Mouse (Mus musculus) hindbrain, postnatal 0 days (tissue): Measurements from ENCODE around the gene Lgr6. TPM values are rescaled to one million over a fixed set of nuclear protein-coding genes. Genes with fewer than 3 reads are reported as not detected.

ENCODE experiments used
- ATAC-seq: fragments of 200-750 bp; cut with Nextera tagmentation; 2 replicates; pipeline ENCODE4 v1.8.0; 2017; ENCODE audit warnings: mild to moderate bottlenecking, moderate TSS enrichment, moderate library complexity
- DNase-seq: peaks from one replicate; pipeline ENCODE4 v3.0.0-alpha.2; 2015; ENCODE audit warnings: low spot score
- H3K27ac ChIP-seq: fragments of 300-500 bp; sonication (generic); 2 replicates; pipeline ENCODE4 v1.5.1; 2014; ENCODE audit warnings: mild to moderate bottlenecking
- H3K27me3 ChIP-seq: fragments of 300-500 bp; sonication (generic); 2 replicates; pipeline ENCODE4 v1.6.1; 2014; ENCODE audit warnings: low read length, mixed read lengths; ENCODE audit not compliant: insufficient read depth
- H3K36me3 ChIP-seq: fragments of 300-500 bp; sonication (generic); 2 replicates; pipeline ENCODE4 v1.6.1; 2014; ENCODE audit warnings: low read length, mixed read lengths; ENCODE audit not compliant: insufficient read depth
- H3K4me1 ChIP-seq: fragments of 300-500 bp; sonication (generic); 2 replicates; pipeline ENCODE4 v1.6.1; 2014; ENCODE audit warnings: antibody characterized with exemption, low read length, mixed read lengths; ENCODE audit not compliant: insufficient read depth
- H3K4me2 ChIP-seq: fragments of 300-500 bp; sonication (generic); 2 replicates; pipeline ENCODE4 v1.6.1; 2014; ENCODE audit warnings: low read depth, mild to moderate bottlenecking, low read length, moderate library complexity, mixed read lengths
- H3K4me3 ChIP-seq: fragments of 300-500 bp; sonication (generic); 2 replicates; pipeline ENCODE4 v1.5.1; 2014; ENCODE audit warnings: low read length
- H3K9ac ChIP-seq: fragments of 300-500 bp; sonication (generic); replicated peaks from 2 replicates; pipeline ENCODE4 v1.6.1; 2014; ENCODE audit warnings: mild to moderate bottlenecking, low read length, moderate library complexity, mixed read lengths
- H3K9me3 ChIP-seq: fragments of 300-500 bp; sonication (generic); 2 replicates; pipeline ENCODE4 v1.6.1; 2016; ENCODE audit warnings: low read length, mixed read lengths
- CTCF ChIP-seq: IDR thresholded peaks from 2 replicates; pipeline ENCODE4 v1.5.1; 2016; ENCODE audit warnings: antibody characterized with exemption, control low read depth, low read depth
- WGBS: fragments of 180-500 bp; shearing (Covaris S2); extraction: QIAGEN DNeasy Blood & Tissue Kit; methylation state at CpG from one replicate; pipeline ENCODE4 v1.1.7; 2014; 5-methylcytosine and 5-hydroxymethylcytosine counted together
- polyA plus RNA-seq: library from polyadenylated mRNA; unstranded; fragments of >200 nt; fragmentation: Nextera tagmentation; extraction: Ambion mirVana; gene quantifications from 2 replicates; pipeline ENCODE4 v1.2.1, GENCODE M21; 2015
- total RNA-seq: library from RNA; depleted of rRNA; stranded (reverse); fragments of >200 nt; gene quantifications from 2 replicates; pipeline ENCODE4 v1.2.3, GENCODE M21; 2014

Lgr6 gene
- total and polyA plus RNA-seq, 2 experiments from 2014 or later = 3.1 to 5.0 TPM

DNA sequence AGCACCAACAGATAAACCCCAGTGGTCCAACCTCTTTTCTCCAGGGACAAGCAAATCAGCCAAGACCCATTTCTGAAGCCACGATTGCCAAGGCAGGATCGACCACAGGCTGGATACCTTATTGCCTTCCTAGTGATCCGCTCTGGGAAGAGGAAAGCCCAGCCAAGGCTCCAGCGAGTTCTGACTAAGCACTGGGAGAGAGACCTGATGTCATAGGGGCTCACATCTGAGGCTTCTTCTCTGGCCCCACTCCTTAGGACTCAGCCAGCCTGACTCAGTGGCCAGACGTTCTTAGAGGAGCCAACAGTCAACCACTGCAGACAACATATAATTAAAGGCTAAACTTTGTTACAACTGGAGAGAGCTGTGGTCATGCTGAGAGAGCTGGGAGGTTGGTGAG is 83.1 kb downstream of the Lgr6 start:
- Histone ChIP-seq H3K9me3 (no peaks in the 10 kb centered on the region), H3K4me2 (no peak overlapping the region), H3K9ac (no peak overlapping the region), H3K27ac (no peak overlapping the region), H3K4me3 (no peak overlapping the region), H3K27me3 (no peaks in the 10 kb centered on the region), H3K4me1 (peaks cover 15% of the 10 kb centered on the region), H3K36me3 (no peaks in the 10 kb centered on the region)
- no peak for TF ChIP-seq CTCF
- DNase-seq = no peak
- 82% methylated on average over 5 of the region's 5 CpGs for WGBS
- ATAC-seq = no peak

- Histone ChIP-seq H3K36me3 (no peaks in the 10 kb centered on the region), H3K27ac (no peak overlapping the region), H3K27me3 (no peaks in the 10 kb centered on the region), H3K4me1 (peaks cover 15% of the 10 kb centered on the region), H3K9me3 (no peaks in the 10 kb centered on the region), H3K9ac (no peak overlapping the region), H3K4me3 (no peak overlapping the region), H3K4me2 (no peak overlapping the region)
- no peak for ATAC-seq
- no peak for TF ChIP-seq CTCF
- WGBS = 16% methylated on average over 5 of the region's 5 CpGs
- DNase-seq = peak; percentile 40
Measured at GRCm38 (mm10) chr1:135020970-135021369, 84.1 kb downstream of the Lgr6 start.

GRCm38 (mm10) chr1:135020281-135020940 is 84.7 kb downstream of the Lgr6 start:
- no peaks in the 10 kb centered on the region for H3K9me3 ChIP-seq
- no peak overlapping the region for H3K4me3 ChIP-seq
- WGBS = 76% methylated on average over 5 of the region's 5 CpGs
- ATAC-seq (no peak), DNase-seq (no peak)
- no peak overlapping the region for H3K9ac ChIP-seq
- H3K27ac ChIP-seq = no peak overlapping the region
- H3K4me2 ChIP-seq = no peak overlapping the region
- peaks cover 15% of the 10 kb centered on the region for H3K4me1 ChIP-seq
- no peaks in the 10 kb centered on the region for H3K36me3 ChIP-seq
- H3K27me3 ChIP-seq = no peaks in the 10 kb centered on the region
- no peak for TF ChIP-seq CTCF

DNA sequence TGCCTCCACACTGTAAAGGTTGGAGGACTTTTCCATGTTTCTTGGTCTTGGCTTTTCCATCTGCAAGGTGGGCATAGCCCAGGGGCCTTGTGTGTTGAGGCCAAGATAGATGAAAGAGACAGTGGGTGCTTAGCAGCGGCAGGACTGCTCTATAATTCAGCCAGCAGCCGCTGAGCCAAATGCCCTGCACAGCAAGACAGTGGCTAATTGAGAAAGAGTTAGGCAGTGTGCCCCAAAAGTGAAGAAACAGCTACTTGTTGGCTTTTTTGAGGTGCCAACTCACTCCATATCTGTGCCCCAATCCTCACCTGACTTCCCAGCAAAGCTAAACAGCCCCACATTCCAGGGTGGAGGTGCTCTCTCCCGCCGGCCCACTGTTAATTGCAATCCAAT is 85.3 kb downstream of the Lgr6 start:
- H3K27ac ChIP-seq = no peak overlapping the region
- ATAC-seq = no peak
- WGBS = 53% methylated on average over 4 of the region's 4 CpGs

GRCm38 (mm10) chr1:135019087-135019774 is 85.8 kb downstream of the Lgr6 start:
- H3K36me3 ChIP-seq = no peaks in the 10 kb centered on the region
- peaks cover 20% of the 10 kb centered on the region for H3K4me1 ChIP-seq
- no peak overlapping the region for H3K4me3 ChIP-seq
- H3K9ac ChIP-seq = no peak overlapping the region
- H3K9me3 ChIP-seq = no peaks in the 10 kb centered on the region
- H3K4me2 ChIP-seq = peak overlapping the region; percentile 19
- peak; percentile 53; the same call in 1 of the 2 replicates for ATAC-seq
- no peak overlapping the region for H3K27ac ChIP-seq
- no peaks in the 10 kb centered on the region for H3K27me3 ChIP-seq
- 12% methylated on average over 13 of the region's 13 CpGs for WGBS
- no peak for TF ChIP-seq CTCF
- DNase-seq = peak; percentile 56

More for the DNA sequence above, 85.3 kb downstream of the Lgr6 start:
- TF ChIP-seq CTCF = no peak
- Histone ChIP-seq H3K4me3 (no peak overlapping the region), H3K36me3 (no peaks in the 10 kb centered on the region), H3K27me3 (no peaks in the 10 kb centered on the region), H3K9ac (no peak overlapping the region), H3K4me1 (peaks cover 19% of the 10 kb centered on the region), H3K9me3 (no peaks in the 10 kb centered on the region), H3K4me2 (no peak overlapping the region)
- no peak for DNase-seq

DNA sequence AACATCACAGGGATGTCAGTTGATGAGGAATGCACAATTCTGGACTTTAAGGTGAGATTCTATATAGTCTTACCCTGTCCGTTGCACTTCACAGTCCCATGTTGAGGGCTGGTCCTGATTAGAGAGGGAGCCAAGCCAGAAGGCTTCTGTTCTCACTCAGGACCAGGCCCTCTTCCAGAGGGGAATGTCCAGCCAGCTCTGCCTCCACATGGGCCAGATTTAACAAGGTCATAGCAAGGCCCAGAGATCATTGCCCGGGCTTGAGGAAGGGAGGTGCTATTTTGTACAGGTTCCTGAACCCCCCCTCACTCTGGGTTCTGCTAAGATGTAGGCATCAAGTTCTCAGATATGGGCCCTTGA is 87.4 kb downstream of the Lgr6 start:
- no peak for ATAC-seq
- WGBS = 88% methylated on average over 2 of the region's 2 CpGs

More for the DNA sequence above, 87.4 kb downstream of the Lgr6 start:
- Histone ChIP-seq H3K27ac (no peak overlapping the region), H3K27me3 (no peaks in the 10 kb centered on the region), H3K4me3 (no peak overlapping the region), H3K4me1 (peaks cover 20% of the 10 kb centered on the region), H3K9me3 (no peaks in the 10 kb centered on the region), H3K4me2 (no peak overlapping the region), H3K9ac (no peak overlapping the region), H3K36me3 (no peaks in the 10 kb centered on the region)
- TF ChIP-seq CTCF = no peak
- no peak for DNase-seq
